Mouse (Mus musculus): ENCODE data around the gene Dnm3. TPM values are rescaled to one million over a fixed set of nuclear protein-coding genes. Genes with fewer than 3 reads are reported as not detected.
A peak's percentile ranks its signal among the peaks of the same experiment; 100 is the strongest.

Gene Dnm3
- polyA plus RNA-seq, 1 experiment from 2014 or later: 7.2 TPM

- Histone ChIP-seq H3K9ac (ENCODE audit: low read length) (no peak overlapping the region), H3K4me1 (replicated peaks; ENCODE audit: control insufficient read depth, insufficient read depth, low read length) (0 out of 2 replicates have a peak, but pooled peaks cover 1% of the 10 kb centered on the region), H3K36me3 (ENCODE audit: control insufficient read depth, insufficient read depth, low read length) (no peaks in the 10 kb centered on the region), H3K4me2 (ENCODE audit: low read depth, low read length, severe bottlenecking) (peak overlapping the region; percentile 0; the same call in 1 of the 2 replicates), H3K27me3 (ENCODE audit: control insufficient read depth, insufficient read depth, low read length) (no peaks in the 10 kb centered on the region), H3K4me3 (ENCODE audit: low read depth, low read length) (no peak overlapping the region), H3K9me3 (ENCODE audit: control insufficient read depth, low read length) (no peaks in the 10 kb centered on the region), H3K27ac (ENCODE audit: low read depth, low read length) (no peak overlapping the region)
- ATAC-seq (replicated peaks; ENCODE audit: low FRiP score) (peak; percentile 70), DNase-seq (ENCODE audit: low spot score) (no peak)
- WGBS: 25% methylated on average over 10 of the region's 10 CpGs
Measured at GRCm38 (mm10) chr1:162209487-162210149, 268.2 kb downstream of the Dnm3 start.

- DNase-seq (ENCODE audit: low spot score) (no peak), ATAC-seq (replicated peaks; ENCODE audit: low FRiP score) (0 out of 2 replicates have a peak, but pooled peaks have one; percentile 10)
- Histone ChIP-seq H3K4me2 (ENCODE audit: low read depth, low read length, severe bottlenecking) (no peak overlapping the region; the same call in 1 of the 2 replicates), H3K4me3 (ENCODE audit: low read depth, low read length) (no peak overlapping the region), H3K36me3 (ENCODE audit: control insufficient read depth, insufficient read depth, low read length) (no peaks in the 10 kb centered on the region), H3K4me1 (replicated peaks; ENCODE audit: control insufficient read depth, insufficient read depth, low read length) (0 out of 2 replicates have a peak, but pooled peaks cover 1% of the 10 kb centered on the region), H3K27ac (ENCODE audit: low read depth, low read length) (no peak overlapping the region), H3K9me3 (ENCODE audit: control insufficient read depth, low read length) (no peaks in the 10 kb centered on the region), H3K9ac (ENCODE audit: low read length) (no peak overlapping the region), H3K27me3 (ENCODE audit: control insufficient read depth, insufficient read depth, low read length) (no peaks in the 10 kb centered on the region)
- 83% methylated on average over 9 of the region's 9 CpGs for whole genome bisulfite sequencing
Measured at GRCm38 (mm10) chr1:162209010-162209409, 268.8 kb downstream of the Dnm3 start.

- 38% methylated on average over 7 of the region's 7 CpGs for WGBS
- H3K4me1 ChIP-seq (replicated peaks; ENCODE audit: control insufficient read depth, insufficient read depth, low read length): 0 out of 2 replicates have a peak, but pooled peaks cover 3% of the 10 kb centered on the region
Measured at GRCm38 (mm10) chr1:162207708-162208043, 270.2 kb downstream of the Dnm3 start.

DNA sequence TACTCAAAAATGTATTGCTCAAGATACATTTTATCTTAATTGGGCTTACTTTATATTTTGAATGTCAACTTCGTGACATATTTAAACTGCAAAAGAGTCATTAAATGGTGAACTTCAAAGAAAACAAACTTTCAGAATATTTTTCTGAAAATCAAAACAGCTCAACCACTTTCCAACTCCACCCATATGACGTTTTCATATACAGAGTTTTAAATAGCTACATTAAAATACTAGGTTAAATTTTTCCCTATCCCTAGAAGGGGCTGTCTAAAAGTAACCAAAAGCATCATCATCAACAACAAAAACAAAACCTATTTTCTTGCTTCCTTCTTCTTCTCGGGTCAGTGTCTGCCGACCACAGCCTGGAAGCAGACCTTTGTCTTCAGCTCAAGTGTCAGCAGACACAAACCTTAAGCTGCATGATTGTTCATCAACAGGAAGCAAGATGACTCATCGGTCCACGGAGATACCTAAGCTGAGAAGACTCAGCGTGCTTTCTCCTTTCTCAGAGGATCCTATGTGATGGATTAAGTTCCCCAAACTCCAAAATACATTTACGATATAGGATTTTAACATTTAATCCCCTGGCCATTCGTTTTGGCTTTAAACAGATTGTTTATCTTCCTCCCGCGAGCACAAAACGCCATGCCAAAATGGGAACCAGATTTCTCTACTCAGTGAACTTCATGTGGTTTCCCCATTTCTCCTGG, 270.7 kb downstream of the Dnm3 start:
- Histone ChIP-seq H3K9ac (ENCODE audit: low read length) (no peak overlapping the region), H3K4me1 (replicated peaks; ENCODE audit: control insufficient read depth, insufficient read depth, low read length) (0 out of 2 replicates have a peak, but pooled peaks cover 3% of the 10 kb centered on the region), H3K9me3 (ENCODE audit: control insufficient read depth, low read length) (no peaks in the 10 kb centered on the region), H3K4me3 (ENCODE audit: low read depth, low read length) (no peak overlapping the region), H3K27ac (ENCODE audit: low read depth, low read length) (no peak overlapping the region), H3K36me3 (ENCODE audit: control insufficient read depth, insufficient read depth, low read length) (no peaks in the 10 kb centered on the region), H3K27me3 (ENCODE audit: control insufficient read depth, insufficient read depth, low read length) (no peaks in the 10 kb centered on the region), H3K4me2 (ENCODE audit: low read depth, low read length, severe bottlenecking) (no peak overlapping the region)
- ATAC-seq (replicated peaks; ENCODE audit: low FRiP score) (no peak), DNase-seq (ENCODE audit: low spot score) (no peak)
- WGBS: 69% methylated on average over 12 of the region's 12 CpGs

More at GRCm38 (mm10) chr1:162207708-162208043, 270.2 kb downstream of the Dnm3 start:
- Histone ChIP-seq H3K9me3 (ENCODE audit: control insufficient read depth, low read length) (no peaks in the 10 kb centered on the region), H3K27me3 (ENCODE audit: control insufficient read depth, insufficient read depth, low read length) (no peaks in the 10 kb centered on the region), H3K36me3 (ENCODE audit: control insufficient read depth, insufficient read depth, low read length) (no peaks in the 10 kb centered on the region), H3K4me3 (ENCODE audit: low read depth, low read length) (no peak overlapping the region), H3K9ac (ENCODE audit: low read length) (no peak overlapping the region), H3K4me2 (ENCODE audit: low read depth, low read length, severe bottlenecking) (no peak overlapping the region), H3K27ac (ENCODE audit: low read depth, low read length) (no peak overlapping the region)
- ATAC-seq (replicated peaks; ENCODE audit: low FRiP score) (no peak), DNase-seq (ENCODE audit: low spot score) (no peak)

DNA sequence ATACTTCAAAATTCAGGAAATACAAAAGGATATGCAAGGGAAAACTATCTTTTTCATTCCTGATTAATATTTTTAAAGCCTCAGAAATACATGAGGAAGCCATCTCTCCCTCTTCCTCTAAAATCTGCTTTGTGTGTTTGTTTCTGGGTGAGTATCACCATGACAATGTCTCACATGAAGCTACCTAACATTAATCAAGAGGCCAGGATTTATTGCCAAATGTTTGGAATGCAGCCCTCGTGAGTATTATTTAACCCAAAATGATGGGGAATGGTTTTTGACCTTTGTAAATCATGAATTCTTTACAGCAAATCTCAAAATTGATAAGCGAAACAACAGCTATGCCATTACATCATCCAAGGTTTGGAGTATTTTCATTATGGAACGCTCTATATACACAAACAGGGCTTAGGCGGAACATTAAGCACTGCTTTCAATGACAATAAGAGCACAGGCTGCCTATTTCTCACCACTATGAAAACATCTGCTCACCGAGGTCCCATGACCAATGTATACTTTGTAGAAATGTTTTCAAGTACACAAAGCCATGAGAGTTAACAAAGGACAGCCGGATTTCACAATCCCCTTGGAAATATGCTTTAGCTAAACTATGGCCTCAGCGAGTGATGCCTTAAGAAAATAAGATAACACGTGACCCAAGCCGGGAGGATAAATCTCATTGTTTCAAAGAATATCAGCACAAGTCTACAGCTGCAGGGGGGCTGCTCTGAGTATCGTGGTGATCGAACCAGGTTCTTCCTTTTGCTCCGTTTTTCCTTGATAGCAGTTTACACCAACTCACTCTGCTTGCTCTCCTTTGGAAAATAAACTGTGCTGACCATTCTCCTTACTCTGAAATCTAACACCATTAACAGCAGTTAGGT, 275.1 kb downstream of the Dnm3 start:
- ATAC-seq (replicated peaks; ENCODE audit: low FRiP score) (no peak; the same call in 1 of the 2 replicates), DNase-seq (ENCODE audit: low spot score) (no peak)
- Histone ChIP-seq H3K4me3 (ENCODE audit: low read depth, low read length) (no peak overlapping the region), H3K9me3 (ENCODE audit: control insufficient read depth, low read length) (no peaks in the 10 kb centered on the region), H3K36me3 (ENCODE audit: control insufficient read depth, insufficient read depth, low read length) (no peaks in the 10 kb centered on the region), H3K4me2 (ENCODE audit: low read depth, low read length, severe bottlenecking) (no peak overlapping the region), H3K27me3 (ENCODE audit: control insufficient read depth, insufficient read depth, low read length) (no peaks in the 10 kb centered on the region), H3K9ac (ENCODE audit: low read length) (no peak overlapping the region), H3K4me1 (replicated peaks; ENCODE audit: control insufficient read depth, insufficient read depth, low read length) (0 out of 2 replicates have a peak, but pooled peaks cover 1% of the 10 kb centered on the region), H3K27ac (ENCODE audit: low read depth, low read length) (no peak overlapping the region)
- 69% methylated on average over 12 of the region's 12 CpGs for WGBS

DNA sequence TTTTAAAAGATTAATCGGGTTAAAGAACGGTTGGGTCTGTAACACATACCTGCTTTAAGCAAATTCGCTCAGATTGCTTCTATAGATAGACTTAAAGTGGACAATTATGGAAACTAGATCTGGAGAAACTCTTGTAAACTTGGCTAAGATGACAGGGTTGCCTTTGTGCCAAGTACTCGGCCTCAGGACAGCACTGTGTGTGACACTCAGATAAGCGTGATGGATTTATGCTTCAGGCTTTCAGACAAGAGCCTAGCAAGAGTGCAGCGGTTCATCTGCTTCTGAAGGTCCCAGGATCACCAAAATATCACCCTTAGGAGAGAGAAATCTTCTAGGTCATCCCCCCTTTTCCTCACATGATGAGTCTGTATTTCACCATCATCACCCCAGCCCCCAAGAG, 277.4 kb downstream of the Dnm3 start:
- Histone ChIP-seq H3K4me3 (ENCODE audit: low read depth, low read length) (no peak overlapping the region), H3K27ac (ENCODE audit: low read depth, low read length) (no peak overlapping the region), H3K27me3 (ENCODE audit: control insufficient read depth, insufficient read depth, low read length) (no peaks in the 10 kb centered on the region), H3K4me2 (ENCODE audit: low read depth, low read length, severe bottlenecking) (no peak overlapping the region), H3K36me3 (ENCODE audit: control insufficient read depth, insufficient read depth, low read length) (no peaks in the 10 kb centered on the region), H3K9me3 (ENCODE audit: control insufficient read depth, low read length) (no peaks in the 10 kb centered on the region), H3K9ac (ENCODE audit: low read length) (no peak overlapping the region), H3K4me1 (replicated peaks; ENCODE audit: control insufficient read depth, insufficient read depth, low read length) (peaks cover 1% of the 10 kb centered on the region; the same call in 1 of the 2 replicates)
- 89% methylated on average over 6 of the region's 6 CpGs for WGBS
- ATAC-seq (replicated peaks; ENCODE audit: low FRiP score): no peak
- DNase-seq (ENCODE audit: low spot score): no peak

GRCm38 (mm10) chr1:162196812-162197680, 280.8 kb downstream of the Dnm3 start:
- H3K27ac ChIP-seq (ENCODE audit: low read depth, low read length): no peak overlapping the region
- H3K27me3 ChIP-seq (ENCODE audit: control insufficient read depth, insufficient read depth, low read length): no peaks in the 10 kb centered on the region
- 69% methylated on average over 9 of the region's 9 CpGs for WGBS
- DNase-seq (ENCODE audit: low spot score): no peak
- H3K36me3 ChIP-seq (ENCODE audit: control insufficient read depth, insufficient read depth, low read length): no peaks in the 10 kb centered on the region
- no peak overlapping the region for H3K4me3 ChIP-seq (ENCODE audit: low read depth, low read length)
- H3K9ac ChIP-seq (ENCODE audit: low read length): no peak overlapping the region
- no peaks in the 10 kb centered on the region for H3K9me3 ChIP-seq (ENCODE audit: control insufficient read depth, low read length)
- no peak overlapping the region for H3K4me2 ChIP-seq (ENCODE audit: low read depth, low read length, severe bottlenecking)
- peak; percentile 67 for ATAC-seq (replicated peaks; ENCODE audit: low FRiP score)
- no peaks in the 10 kb centered on the region; the same call in 1 of the 2 replicates for H3K4me1 ChIP-seq (replicated peaks; ENCODE audit: control insufficient read depth, insufficient read depth, low read length)

Measured in forebrain, embryonic 11.5 days (tissue).